Mouse (Mus musculus) midbrain, embryonic 12.5 days (tissue): Measurements from ENCODE around the gene Rragd. TPM values are rescaled to one million over a fixed set of nuclear protein-coding genes. Genes with fewer than 3 reads are reported as not detected.

Experiments used
- ATAC-seq: fragments of 200-750 bp; cut with Nextera tagmentation; 2 replicates; pipeline ENCODE4 v1.8.0; 2017; ENCODE audit warnings: low read depth, moderate TSS enrichment, moderate library complexity; ENCODE audit not compliant: low FRiP score
- H3K27ac ChIP-seq: fragments of 300-500 bp; sonication (generic); replicated peaks from 2 replicates; pipeline ENCODE4 v1.5.1; 2016; ENCODE audit warnings: mild to moderate bottlenecking
- H3K27me3 ChIP-seq: fragments of 300-500 bp; sonication (generic); 2 replicates; pipeline ENCODE4 v1.6.1; 2016; ENCODE audit warnings: mild to moderate bottlenecking
- H3K36me3 ChIP-seq: fragments of 300-500 bp; sonication (generic); 2 replicates; pipeline ENCODE4 v1.6.1; 2016
- H3K4me1 ChIP-seq: fragments of 300-500 bp; sonication (generic); 2 replicates; pipeline ENCODE4 v1.6.1; 2016
- H3K4me2 ChIP-seq: fragments of 300-500 bp; sonication (generic); replicated peaks from 2 replicates; pipeline ENCODE4 v1.6.1; 2016; ENCODE audit warnings: mild to moderate bottlenecking, moderate library complexity
- H3K4me3 ChIP-seq: fragments of 300-500 bp; sonication (generic); 2 replicates; pipeline ENCODE4 v1.5.1; 2016; ENCODE audit warnings: mild to moderate bottlenecking
- H3K9ac ChIP-seq: fragments of 300-500 bp; sonication (generic); replicated peaks from 2 replicates; pipeline ENCODE4 v1.6.1; 2016; ENCODE audit warnings: mild to moderate bottlenecking, moderate library complexity
- H3K9me3 ChIP-seq: fragments of 300-500 bp; sonication (generic); 2 replicates; pipeline ENCODE4 v1.6.1; 2016; ENCODE audit warnings: mild to moderate bottlenecking
- WGBS: fragments of 180-500 bp; shearing (Covaris S2); methylation state at CpG from one replicate; pipeline ENCODE4 v1.1.7; 2016; 5-methylcytosine and 5-hydroxymethylcytosine counted together
- polyA plus RNA-seq: library from polyadenylated mRNA; unstranded; fragments of >200 nt; fragmentation: Nextera tagmentation; extraction: Ambion mirVana; gene quantifications from 2 replicates; pipeline ENCODE4 v1.2.1, GENCODE M21; 2016

Gene Rragd
- polyA plus RNA-seq: 38.3 and 44.0 TPM in 2 replicates

DNA sequence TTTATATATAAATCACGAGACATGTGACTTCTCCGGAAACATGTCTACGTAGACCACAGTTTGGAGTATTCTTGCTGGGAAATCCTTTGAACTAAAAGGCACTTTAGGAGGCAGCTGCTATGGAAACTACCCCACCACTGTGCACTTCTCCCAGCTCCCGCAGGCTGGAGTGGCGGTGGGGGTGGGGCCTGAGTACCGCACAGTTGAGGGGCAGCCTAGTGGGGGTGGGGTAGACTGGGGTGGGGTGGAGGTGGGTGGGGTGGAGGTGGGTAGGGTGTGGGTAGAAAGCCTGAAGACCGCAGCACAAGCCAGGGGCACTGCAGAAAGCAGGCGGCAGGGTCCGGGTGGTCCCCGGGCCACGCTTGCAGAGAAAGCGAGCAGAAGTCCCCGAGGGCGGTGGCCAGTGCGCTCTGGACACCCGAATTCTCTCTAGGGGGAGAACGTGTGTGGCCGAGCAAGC lies at the start of gene Rragd:
TSS of gene Rragd (plus strand) at position 322 of the 460 bp plus-strand sequence.
- under 1% methylated on average over 17 of the region's 18 CpGs for whole genome bisulfite sequencing

DNA sequence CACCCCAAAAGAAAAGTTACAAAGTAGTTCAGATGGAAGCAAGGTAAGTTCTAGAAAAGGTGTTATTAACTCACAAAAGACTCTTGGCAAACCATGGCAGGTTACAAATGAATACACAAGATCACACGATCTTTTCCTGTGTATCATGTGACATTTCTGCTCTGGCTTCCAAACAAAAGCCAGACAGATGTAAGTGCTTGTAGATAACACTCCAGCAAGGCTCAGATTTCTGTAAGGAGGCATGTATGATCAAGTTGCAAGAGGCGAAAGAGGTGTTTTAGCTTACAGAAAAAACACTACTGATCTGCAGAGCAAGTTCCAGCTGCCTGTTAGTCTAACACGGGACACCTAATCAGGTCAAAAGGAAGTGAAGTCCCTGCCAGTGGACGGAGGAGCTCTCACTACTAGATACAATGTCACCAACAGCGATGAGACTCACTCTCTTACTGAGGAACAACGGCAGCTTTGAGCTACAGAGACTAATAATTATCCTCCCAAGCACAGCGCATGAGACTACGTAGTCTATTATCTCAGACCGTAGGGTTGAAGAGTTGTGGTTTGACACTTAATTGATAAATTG lies 46.0 kb upstream of the Rragd start:
- WGBS: 76% methylated on average over 9 of the region's 9 CpGs
- no peak for ATAC-seq
- H3K36me3 ChIP-seq: no peaks in the 10 kb centered on the region
- no peak overlapping the region for H3K27ac ChIP-seq
- peaks cover 17% of the 10 kb centered on the region for H3K4me1 ChIP-seq
- H3K9ac ChIP-seq: no peak overlapping the region
- H3K4me3 ChIP-seq: no peak overlapping the region
- H3K27me3 ChIP-seq: no peaks in the 10 kb centered on the region
- no peaks in the 10 kb centered on the region for H3K9me3 ChIP-seq
- no peak overlapping the region for H3K4me2 ChIP-seq

More for the DNA sequence above, at the start of gene Rragd:
- no peaks in the 10 kb centered on the region for H3K36me3 ChIP-seq
- no peaks in the 10 kb centered on the region for H3K9me3 ChIP-seq
- ATAC-seq: peak; percentile 79
- peak within 1 kb of the TSS; percentile 94 for H3K27ac ChIP-seq
- H3K27me3 ChIP-seq: peaks cover 12% of the 10 kb centered on the region; the same call in 1 of the 2 replicates
- H3K4me1 ChIP-seq: peaks cover 29% of the 10 kb centered on the region
- H3K9ac ChIP-seq: peak within 1 kb of the TSS; percentile 94
- H3K4me3 ChIP-seq: peak within 1 kb of the TSS; percentile 93
- H3K4me2 ChIP-seq: peak within 1 kb of the TSS; percentile 88

DNA sequence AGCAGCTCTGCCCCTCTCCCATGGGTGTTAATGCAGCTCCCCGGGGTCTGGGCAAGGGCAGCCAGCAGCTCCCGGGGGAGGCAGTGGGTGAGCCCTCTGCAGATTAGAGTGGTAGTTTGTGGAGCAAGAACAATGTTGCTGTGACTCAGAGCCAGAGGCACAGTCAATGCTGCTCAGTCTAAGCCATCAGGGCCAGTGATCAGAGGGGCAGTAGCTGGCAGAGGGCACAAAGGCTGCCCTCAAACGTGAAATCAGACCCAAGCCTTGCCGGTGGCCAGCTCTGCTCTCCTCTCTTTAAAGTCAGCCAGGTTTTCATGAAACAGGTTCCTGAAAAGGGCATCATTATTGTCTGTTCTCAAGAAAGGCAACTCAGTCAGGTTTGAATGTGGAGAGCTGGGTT lies 43.3 kb upstream of the Rragd start:
- H3K27ac ChIP-seq: no peak overlapping the region
- no peak overlapping the region for H3K4me3 ChIP-seq
- no peak overlapping the region for H3K9ac ChIP-seq
- no peak for ATAC-seq
- peaks cover 14% of the 10 kb centered on the region for H3K4me1 ChIP-seq
- no peaks in the 10 kb centered on the region for H3K27me3 ChIP-seq
- no peak overlapping the region for H3K4me2 ChIP-seq
- WGBS: 34% methylated on average over 4 of the region's 4 CpGs
- H3K9me3 ChIP-seq: no peaks in the 10 kb centered on the region
- H3K36me3 ChIP-seq: no peaks in the 10 kb centered on the region

DNA sequence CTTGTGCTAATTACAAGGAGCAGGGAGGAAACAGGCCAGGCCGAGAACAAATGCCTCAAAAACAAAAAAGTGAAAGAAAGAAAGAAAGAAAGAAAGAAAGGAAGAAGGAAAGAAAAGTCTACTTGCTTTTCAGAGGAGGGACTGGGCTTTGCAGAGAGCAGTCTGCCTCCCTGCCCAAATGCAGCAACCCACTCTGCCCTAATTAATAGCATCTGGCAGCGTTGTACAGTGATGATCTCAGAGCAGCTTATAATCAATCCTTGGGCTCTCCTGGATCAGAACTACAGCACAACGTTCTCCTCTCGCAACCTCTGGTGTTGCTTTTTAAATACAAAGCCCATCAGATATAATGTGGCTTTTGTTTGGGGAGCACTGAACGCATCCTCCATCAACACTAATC lies 42.9 kb upstream of the Rragd start:
- Histone ChIP-seq H3K27ac (no peak overlapping the region), H3K9ac (no peak overlapping the region), H3K4me3 (no peak overlapping the region), H3K27me3 (no peaks in the 10 kb centered on the region), H3K36me3 (no peaks in the 10 kb centered on the region), H3K4me2 (no peak overlapping the region), H3K9me3 (no peaks in the 10 kb centered on the region), H3K4me1 (peaks cover 14% of the 10 kb centered on the region)
- 67% methylated on average over 5 of the region's 5 CpGs for WGBS
- ATAC-seq: no peak

DNA sequence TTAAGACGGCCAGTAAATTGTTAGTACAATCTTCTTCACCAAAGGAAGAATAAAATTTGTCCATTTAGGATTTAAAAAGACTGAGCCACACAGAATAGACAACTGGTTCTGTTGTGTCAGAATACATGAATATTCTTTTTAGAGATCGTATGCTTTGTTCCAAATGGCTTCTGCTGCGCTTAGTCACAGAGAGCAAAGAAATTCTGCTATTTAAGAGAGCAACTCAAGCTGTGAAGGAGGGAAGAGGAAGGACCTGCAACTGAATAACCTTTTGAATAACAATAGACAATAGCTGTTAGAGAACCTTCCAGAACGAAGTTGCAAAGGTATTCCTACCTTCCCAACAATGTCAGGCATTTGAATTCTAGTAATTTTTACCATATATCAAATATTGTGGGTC lies 41.9 kb upstream of the Rragd start:
- no peak for ATAC-seq
- Histone ChIP-seq H3K4me1 (peaks cover 14% of the 10 kb centered on the region), H3K36me3 (no peaks in the 10 kb centered on the region), H3K27me3 (no peaks in the 10 kb centered on the region), H3K9ac (no peak overlapping the region), H3K4me2 (no peak overlapping the region), H3K27ac (no peak overlapping the region), H3K9me3 (no peaks in the 10 kb centered on the region), H3K4me3 (no peak overlapping the region)
- 52% methylated on average over 4 of the region's 4 CpGs for WGBS

DNA sequence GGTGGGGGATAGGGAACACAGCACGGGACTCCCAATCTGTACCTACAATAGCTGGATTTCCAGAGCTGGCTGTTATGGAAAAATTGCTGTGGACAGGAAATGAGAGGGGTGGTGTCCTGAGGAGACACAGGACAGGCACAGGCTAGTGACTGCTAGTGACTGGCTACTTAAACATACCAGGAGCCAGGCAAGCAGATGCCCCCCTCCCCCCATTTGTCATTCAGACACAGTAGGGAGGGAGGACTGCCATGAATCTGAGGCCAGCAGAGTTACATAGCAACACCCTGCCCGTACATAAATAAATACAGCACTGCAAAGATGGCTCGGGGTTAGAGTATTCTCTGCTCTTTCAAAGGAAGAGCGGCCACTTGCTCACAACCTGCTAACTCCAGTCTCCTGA lies 35.2 kb upstream of the Rragd start:
- Histone ChIP-seq H3K27me3 (peaks cover 22% of the 10 kb centered on the region), H3K4me1 (peaks cover 26% of the 10 kb centered on the region), H3K4me3 (no peak overlapping the region), H3K9me3 (no peaks in the 10 kb centered on the region), H3K36me3 (no peaks in the 10 kb centered on the region), H3K9ac (peak overlapping the region; percentile 28; the same call in 1 of the 2 replicates), H3K27ac (no peak overlapping the region), H3K4me2 (no peak overlapping the region)
- ATAC-seq: no peak
- 33% methylated on average over 4 of the region's 4 CpGs for WGBS

DNA sequence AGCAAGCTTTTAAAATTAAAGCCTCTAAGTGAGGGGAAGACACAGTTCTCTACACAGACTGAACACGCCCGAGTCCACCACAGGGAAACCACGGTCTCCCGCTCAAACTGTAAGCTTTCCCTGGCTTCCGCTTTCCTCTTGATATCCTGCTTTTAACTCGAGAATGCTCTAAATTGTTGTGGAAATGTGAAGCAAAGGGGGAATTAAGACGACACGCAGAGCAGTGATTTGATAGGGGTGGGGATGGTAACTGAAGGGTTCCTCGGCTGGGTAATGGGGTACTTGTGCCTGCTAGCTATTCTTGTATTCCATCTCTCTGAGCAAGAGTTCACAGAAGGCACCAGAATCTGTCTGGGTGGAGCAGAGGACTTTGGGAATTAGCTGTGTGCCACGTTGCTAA lies 34.1 kb upstream of the Rragd start:
- WGBS: 45% methylated on average over 10 of the region's 10 CpGs
- Histone ChIP-seq H3K27ac (no peak overlapping the region), H3K4me2 (no peak overlapping the region), H3K9ac (no peak overlapping the region), H3K4me1 (peaks cover 26% of the 10 kb centered on the region), H3K9me3 (no peaks in the 10 kb centered on the region), H3K36me3 (no peaks in the 10 kb centered on the region), H3K27me3 (peaks cover 24% of the 10 kb centered on the region), H3K4me3 (no peak overlapping the region)
- no peak for ATAC-seq

DNA sequence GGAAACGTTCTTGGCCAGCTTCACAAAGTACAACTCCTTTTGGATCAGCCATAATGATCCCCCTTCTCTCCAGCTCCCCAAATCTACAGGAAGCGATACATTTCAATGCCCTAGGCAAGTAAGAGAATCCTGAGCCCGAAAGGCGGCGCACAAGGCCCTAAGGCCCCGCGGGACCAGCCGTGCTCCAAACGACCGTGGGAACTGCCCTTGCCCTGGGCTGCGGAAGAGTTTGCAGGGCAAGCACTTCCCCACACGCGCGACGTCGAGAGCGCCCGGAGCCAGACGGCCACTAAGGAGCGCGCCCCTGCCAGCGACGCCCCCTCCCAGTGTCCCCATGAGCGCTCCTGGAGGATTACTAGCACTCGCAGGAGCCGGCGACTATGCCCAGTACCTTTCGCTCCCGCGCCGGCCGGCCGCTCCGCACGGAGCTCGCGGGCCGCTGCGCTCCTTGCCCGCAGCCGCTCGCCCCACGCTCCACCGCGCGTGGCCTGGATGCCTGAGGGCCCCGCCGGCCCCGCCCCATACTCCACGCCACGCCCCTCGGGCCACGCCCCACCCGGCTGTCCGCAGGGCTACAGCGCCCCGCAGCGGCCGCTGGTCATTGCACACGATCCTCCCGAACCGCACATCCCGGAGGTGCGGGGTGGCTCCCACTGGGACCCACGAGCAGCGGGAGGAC lies 32.3 kb upstream of the Rragd start, which contains the start of gene Ankrd6:
TSS of gene Ankrd6 (minus strand) at position 486 of the 679 bp plus-strand sequence.
- H3K9ac ChIP-seq: peak within 1 kb of the TSS; percentile 66
- WGBS: 1% methylated on average over 44 of the region's 66 CpGs
- peak; percentile 93 for ATAC-seq

DNA sequence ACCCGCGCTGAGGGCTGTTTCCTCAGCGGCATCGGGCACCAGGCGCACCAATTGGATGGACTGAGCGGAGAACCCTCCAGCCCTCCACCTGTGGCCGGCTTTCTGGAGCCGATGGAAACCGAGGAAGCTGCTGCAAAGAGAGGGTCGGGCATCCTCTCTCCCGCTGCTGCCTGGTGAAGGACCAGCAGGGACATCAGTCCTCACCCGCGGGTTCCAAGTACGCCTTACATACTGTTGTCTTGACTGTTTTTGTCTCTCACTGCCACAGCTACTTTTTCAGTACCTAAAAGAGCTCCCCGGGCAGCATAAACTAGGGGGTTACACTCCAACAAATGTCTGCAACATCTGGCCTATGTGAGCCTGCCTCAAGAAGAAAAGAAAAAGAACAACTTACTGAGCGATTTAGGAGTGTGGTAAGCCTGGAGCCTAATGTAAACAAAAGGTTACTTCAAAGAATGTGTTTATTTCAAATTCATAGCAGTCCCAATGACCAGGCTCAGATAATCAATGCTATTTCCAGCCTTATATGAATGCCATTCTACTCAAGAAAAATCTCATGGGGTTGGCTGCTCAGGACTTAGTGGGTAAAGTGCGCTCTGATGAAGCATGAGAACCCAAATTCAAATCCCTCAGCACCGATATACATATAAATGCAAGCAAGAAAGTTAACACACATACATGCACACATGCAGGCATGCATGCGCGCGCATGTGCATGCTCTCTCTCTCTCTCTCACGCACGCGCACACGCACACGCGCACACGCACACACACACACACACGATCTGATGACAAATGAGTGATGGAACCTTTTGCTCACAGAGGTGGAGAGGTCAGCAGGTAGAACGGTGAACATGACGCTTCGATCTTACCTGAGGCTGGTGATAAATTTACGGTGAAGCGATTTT lies 31.5 kb upstream of the Rragd start:
- Histone ChIP-seq H3K36me3 (no peaks in the 10 kb centered on the region), H3K27ac (no peak overlapping the region), H3K4me2 (peak overlapping the region; percentile 92), H3K9ac (peak overlapping the region; percentile 66), H3K9me3 (no peaks in the 10 kb centered on the region), H3K4me3 (peak overlapping the region; percentile 74), H3K27me3 (peaks cover 24% of the 10 kb centered on the region), H3K4me1 (peaks cover 26% of the 10 kb centered on the region)
- peak; percentile 63 for ATAC-seq
- WGBS: 8% methylated on average over 34 of the region's 34 CpGs

More for the DNA sequence above, 32.3 kb upstream of the Rragd start, which contains the start of gene Ankrd6:
- Histone ChIP-seq H3K4me3 (peak within 1 kb of the TSS; percentile 74), H3K4me1 (peaks cover 26% of the 10 kb centered on the region), H3K27ac (0 out of 2 replicates have a peak within 1 kb of the TSS, but pooled peaks have one; percentile 15), H3K36me3 (no peaks in the 10 kb centered on the region), H3K9me3 (no peaks in the 10 kb centered on the region), H3K27me3 (peaks cover 24% of the 10 kb centered on the region), H3K4me2 (peak within 1 kb of the TSS; percentile 92)

DNA sequence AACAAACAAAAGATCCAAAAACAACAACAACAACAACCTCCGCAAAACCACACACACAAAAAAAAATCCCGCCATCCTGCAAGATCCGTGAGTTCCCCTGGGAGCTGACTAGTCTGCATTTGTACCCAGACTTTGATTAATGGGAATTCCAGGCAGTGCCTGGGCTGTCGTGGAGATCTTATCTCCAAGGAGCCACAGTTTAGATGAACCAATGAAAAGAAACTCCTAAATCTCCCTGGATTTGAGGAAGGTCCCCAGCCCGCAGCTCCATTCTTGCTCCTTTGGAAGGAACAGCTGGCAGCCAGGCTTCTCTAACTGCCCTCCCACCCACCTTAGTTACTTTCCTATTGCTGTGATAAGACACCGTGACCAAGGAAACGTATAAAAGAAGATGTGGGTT lies 30.2 kb upstream of the Rragd start:
- H3K9ac ChIP-seq: no peak overlapping the region
- no peak overlapping the region; the same call in 1 of the 2 replicates for H3K4me2 ChIP-seq
- no peak overlapping the region for H3K27ac ChIP-seq
- peaks cover 24% of the 10 kb centered on the region for H3K27me3 ChIP-seq
- ATAC-seq: no peak
- H3K36me3 ChIP-seq: no peaks in the 10 kb centered on the region
- peaks cover 23% of the 10 kb centered on the region for H3K4me1 ChIP-seq
- H3K9me3 ChIP-seq: no peaks in the 10 kb centered on the region
- no peak overlapping the region for H3K4me3 ChIP-seq
- 22% methylated on average over 7 of the region's 7 CpGs for WGBS

DNA sequence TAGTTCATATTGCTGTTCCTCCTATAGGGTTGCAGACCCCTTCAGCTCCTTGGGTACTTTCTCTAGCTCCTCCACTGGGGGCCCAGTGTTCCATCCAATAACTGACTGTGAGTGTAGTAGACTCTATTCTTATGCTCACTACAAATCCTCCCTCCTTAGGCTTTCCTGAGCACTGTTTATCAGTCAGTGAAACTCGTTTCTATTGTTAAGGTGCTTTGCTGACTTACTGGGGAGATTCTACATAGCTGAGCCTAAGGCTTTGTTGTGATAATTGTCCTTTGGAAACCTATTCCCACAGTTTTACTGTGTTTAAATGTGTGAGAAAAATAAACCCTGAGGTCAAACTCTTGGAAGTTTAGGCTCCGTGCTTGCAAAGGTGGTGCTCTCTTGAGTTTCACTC lies 26.4 kb upstream of the Rragd start:
- WGBS: 20% methylated on average over 2 of the region's 2 CpGs
- H3K4me2 ChIP-seq: no peak overlapping the region
- H3K4me1 ChIP-seq: peaks cover 6% of the 10 kb centered on the region
- H3K27me3 ChIP-seq: peaks cover 11% of the 10 kb centered on the region
- no peak overlapping the region for H3K9ac ChIP-seq
- no peaks in the 10 kb centered on the region for H3K36me3 ChIP-seq
- no peak overlapping the region for H3K4me3 ChIP-seq
- ATAC-seq: no peak
- no peak overlapping the region for H3K27ac ChIP-seq
- H3K9me3 ChIP-seq: no peaks in the 10 kb centered on the region
